Mouse (Mus musculus) fibroblast of lung, adult 2 months (primary cell): ENCODE results near the gene Mcm6.

ENCODE experiments used
- DNase-seq: peaks from one replicate; pipeline ENCODE4 v3.0.0-alpha.2; 2011; ENCODE audit warnings: low read depth

Gene Mcm6

DNA sequence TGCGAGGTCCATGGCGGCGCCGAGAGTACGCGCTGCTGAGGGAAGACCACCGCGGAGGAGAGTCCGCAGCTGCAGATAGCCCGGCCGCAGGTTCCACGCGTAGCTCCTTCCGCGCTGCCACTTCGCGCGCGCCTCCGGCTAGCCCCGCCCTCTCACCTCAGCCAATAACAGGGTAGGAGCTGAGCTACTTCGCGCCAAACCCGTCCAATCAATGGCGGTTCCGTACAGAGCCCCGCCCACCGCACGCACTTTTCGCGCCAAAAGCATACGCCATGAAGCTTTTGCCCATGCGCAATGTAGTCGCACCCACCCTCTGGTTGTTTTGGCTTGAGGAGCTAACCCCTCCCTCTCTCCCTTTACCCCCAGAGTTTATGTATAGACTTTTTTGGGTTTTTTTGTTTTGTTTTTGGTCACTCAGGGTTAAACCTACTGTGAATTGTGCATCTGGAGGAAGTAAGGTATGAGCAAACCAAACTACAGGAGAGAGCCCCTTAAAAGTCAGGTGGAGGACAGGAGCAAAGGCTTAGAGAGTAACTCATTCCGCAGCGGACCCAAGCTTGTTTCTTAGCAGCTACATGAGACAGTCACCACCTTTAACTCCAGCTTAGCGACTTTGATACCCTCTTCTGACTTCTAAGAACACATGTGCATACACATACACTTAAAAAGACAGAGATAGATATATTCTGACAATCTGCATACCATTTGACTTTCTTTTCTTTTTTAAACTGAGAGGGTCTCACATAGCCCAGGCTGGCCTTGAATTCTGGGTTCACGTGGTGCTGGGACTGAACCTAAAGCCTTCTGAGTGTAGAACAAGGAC is at the start of gene Mcm6:
TSS of gene Mcm6 (minus strand) at position 111 of the 823 bp plus-strand sequence.
- peak; percentile 68 for DNase-seq

DNA sequence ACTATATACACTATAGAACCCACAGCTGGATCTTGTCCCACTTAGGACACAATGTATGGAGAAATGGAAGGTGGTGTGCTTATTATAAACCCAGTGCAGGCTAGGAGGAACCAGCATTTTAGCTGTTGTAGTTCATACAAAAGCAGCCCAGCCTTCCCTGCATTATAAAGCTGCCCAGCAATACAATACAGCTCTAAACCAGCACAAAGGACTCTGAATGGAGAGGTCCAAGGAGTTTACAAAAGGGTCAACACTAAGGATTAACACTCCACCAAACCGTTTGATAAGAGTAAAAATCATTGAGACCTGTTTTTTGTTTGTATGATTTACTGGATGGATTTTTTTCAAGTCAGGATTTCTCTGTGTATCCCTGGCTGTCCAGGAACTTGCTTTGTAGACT is 47.4 kb upstream of the Mcm6 start:
- no peak for DNase-seq

DNA sequence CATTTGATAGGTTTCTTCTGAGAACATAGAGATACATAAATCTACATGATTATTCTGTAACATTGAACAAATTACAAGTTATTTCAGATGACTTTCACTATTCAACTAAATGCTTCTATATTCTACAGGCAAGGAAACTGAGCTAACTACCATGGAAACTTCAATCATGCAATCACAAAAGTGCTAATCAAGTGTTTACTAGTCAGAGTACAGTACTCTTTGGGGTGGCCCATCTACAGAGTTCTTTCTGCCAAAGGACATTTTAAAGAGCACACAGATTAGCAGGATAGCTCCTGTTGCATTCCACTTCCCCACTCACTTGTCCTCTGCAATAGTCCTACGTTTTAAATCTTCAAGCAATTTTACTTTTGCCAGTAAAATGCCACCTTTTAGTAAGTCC is 46.2 kb upstream of the Mcm6 start:
- no peak for DNase-seq

DNA sequence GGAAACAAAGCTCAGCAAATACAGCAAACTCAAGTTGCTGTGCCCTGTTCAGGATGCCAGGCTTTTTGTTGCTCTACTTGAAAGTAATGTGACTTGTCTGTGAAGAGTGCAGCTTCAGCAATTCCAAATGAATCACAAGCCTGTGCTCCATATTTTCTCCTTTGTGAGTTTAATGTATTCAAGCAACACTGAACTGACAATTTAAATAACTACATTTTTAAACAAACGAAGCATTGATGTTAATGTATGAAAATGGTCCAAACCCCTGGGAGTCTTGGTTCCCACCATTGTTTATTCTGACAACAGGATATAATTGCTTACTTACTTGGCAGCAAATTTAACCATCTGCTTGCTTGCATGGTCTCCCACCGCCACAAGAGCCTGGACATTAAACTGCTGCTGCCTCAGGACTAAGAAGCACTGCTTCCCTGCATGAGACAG is 45.6 kb upstream of the Mcm6 start:
- no peak for DNase-seq

DNA sequence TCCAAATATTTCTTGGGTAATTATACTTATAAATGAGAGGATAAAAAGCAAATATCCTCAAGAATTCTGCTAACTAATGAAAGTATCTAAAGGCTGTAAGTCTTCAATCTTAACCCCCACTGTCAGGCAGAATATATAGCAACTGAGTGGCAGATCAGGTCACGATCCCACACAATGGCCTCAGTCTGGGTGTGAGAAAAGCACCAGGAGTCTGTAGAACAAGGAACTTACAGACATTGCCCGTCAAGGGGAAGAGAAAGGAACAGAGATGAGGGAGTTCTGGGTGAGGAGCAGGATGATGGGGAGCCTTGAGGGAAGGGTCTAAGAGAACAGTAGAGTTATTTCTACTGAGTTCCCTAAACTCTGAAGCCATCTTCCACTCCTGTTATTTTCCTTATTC is 41.5 kb upstream of the Mcm6 start:
- DNase-seq = no peak

DNA sequence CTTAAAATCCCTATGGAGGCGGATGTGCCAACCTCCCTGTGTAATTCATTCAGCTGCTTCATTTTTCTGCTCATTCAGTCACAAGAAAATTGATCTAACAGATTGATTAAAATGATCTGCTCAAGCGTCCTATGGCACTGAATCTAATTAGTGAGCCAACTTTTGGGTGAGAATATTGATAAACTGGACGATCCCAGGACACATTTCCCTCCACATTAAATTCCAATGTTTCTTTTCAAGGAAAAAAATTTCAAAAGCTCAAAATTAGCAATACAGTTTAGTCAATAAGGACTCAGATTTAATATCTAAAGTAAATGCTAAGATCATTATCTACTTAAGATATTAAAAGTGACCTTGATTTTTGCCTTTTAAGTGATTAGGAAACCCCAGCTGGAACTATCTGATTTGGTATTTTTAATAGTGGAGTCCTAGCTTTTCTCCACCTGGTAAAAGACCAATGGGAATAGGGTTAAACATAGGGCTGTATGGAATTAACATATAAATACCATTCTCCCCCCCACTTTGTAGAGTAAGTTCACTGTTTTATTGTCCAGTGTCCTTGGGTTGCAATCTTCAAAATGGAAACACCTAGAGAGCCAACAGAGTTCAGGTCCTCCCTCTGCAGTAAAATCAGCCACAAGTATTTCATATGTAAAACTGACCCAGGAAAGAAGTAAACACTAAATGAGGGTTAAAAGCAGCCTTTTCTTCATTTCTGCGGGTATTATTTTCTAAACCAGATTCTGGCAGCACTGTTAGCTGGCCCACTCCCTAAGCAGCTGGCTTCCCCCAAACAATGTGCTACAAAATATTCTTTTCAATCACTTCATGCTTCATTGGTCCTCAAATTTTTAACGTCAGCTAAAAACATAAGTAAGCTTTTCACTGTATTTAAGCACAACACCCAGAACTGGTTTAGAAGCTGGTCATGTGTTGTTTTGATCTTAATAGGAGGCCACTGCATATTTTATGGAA is 40.8 kb upstream of the Mcm6 start:
- no peak for DNase-seq

DNA sequence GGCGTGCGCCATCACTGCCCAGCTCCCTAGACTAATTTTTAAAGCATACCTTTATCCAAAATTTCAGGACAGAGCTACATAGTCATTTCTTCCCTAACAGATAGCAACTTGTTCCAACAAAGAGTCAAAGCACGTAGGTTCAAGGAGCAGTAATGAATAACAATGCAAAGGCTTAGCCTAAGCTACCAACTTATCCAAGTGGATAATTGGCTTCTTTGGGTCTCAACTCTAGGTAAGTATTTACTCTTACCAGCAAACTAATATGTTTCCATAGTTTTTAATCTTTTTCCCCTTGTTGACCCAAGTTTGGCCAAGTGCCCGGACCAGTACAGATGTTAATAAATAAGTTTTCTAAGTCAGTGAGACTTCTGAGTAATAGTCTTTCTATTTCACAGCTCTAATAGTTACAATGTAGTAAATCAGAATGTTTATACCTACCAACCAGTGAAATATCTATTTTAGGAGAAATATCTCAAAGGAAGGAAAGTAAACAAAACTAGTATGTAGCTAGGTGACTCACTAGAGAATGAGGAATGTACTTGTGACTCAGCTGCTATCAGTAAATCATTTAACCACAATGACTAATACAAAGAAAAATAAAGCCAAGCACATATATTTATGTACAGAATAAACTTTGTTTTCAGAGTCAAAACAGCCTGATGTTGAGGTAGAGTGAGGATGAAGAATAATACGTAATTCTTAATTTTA is 39.4 kb upstream of the Mcm6 start:
- peak; percentile 42 for DNase-seq

DNA sequence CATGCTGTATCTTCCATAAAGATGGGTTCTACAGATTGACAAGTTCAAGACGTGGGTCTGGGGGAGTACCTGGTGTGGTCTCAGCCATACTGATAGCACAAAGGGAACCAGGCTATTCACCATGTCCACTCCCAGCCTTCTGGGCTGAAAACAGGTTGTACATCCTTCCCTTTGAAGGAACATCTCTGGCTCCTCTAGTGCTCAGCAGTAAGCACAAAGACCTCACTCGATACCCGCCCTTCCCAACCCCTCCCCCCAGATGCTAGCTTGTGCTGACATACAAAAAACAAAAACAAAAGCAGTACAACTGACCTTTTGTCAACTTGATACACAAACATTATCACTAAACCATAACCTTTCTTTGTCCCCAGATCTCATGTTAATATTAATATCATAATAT is 35.2 kb upstream of the Mcm6 start:
- DNase-seq = no peak

DNA sequence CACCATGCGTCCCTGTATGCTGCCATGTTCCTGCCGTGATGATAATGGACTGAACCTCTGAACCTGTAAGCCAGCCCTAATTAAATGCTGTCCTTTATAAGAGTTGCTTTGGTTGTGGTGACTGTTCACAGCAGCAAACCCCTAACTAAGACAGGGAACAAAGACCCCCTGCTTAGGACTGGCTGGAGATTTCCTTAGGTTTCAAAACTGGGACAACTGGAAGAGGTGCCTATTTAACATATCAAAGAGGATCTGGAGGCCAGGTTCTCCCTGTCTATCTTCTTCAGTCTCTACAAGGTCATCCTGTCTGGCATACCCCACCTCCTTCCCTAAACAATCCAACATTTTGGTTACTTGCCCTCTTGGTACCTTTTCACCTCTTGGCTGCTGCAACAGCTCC is 32.9 kb upstream of the Mcm6 start:
- no peak for DNase-seq

DNA sequence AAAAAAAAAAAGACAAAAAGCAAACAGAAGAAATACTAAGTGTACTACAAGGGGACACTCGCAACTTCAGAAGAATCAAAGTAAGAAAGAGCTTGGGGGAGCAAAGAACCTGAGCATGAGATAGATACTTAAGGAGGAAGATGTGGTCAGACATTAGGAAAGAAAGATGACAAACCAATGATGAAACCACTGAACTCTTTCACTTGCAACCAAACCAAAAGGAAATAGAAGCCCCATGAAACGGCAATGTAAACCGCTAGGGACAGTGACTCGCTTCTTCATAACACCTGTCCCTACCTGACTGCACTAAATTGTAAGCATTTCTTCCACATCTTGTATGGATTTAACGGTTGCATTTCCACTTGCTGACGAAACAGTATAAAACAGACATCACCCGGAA is 27.0 kb upstream of the Mcm6 start:
- DNase-seq = no peak

DNA sequence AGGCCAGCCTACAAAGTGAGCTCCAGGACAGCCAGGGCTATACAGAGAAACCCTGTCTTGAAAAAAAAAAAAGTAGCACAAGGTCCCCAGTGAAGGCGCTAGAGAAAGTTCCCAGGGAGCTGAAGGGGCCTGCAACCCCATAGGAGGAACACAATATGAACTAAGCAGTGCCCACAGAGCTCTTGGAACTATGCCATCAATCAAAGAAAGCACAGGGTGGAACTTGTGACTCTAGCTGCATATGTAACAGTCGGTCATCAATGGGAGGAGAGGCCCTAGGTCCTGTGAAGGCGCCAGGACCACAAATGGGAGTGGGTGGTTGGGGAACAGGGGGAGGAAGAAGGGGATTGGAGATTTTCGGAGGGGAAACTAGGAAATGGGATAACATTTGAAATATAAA is 17.4 kb upstream of the Mcm6 start:
- no peak for DNase-seq

DNA sequence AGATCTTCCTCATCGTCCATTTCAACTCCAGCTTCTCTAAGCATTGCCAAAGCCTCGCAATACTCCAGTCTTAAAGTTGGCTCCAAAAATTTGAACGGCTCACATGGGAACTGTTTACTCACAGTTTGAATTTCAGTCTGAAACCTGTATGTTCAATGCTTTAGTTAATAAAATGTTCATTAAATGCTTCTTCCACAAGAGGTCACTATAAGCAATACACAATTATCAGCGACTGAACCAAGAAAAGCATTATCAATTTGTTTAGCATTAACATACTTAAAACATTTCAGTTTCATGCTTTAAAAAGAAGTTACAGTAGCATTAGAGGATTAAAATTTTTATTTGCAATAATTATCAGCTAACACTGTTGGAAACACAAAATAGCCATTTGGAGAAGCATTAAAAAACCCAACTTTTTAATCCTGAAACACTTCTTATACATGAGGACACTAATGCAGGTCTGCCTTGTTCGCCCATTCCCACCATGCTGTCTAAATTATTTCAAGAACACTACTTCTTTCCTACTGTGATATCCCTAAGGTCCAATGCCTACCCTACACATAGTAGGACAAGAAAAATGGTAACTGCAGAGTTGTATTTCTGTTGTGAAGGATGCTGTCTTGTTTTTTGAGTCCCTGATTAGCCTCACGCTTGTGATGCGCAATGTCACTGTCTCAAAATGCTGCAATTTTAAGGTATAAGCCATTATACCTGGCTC is 12.8 kb upstream of the Mcm6 start:
- no peak for DNase-seq

DNA sequence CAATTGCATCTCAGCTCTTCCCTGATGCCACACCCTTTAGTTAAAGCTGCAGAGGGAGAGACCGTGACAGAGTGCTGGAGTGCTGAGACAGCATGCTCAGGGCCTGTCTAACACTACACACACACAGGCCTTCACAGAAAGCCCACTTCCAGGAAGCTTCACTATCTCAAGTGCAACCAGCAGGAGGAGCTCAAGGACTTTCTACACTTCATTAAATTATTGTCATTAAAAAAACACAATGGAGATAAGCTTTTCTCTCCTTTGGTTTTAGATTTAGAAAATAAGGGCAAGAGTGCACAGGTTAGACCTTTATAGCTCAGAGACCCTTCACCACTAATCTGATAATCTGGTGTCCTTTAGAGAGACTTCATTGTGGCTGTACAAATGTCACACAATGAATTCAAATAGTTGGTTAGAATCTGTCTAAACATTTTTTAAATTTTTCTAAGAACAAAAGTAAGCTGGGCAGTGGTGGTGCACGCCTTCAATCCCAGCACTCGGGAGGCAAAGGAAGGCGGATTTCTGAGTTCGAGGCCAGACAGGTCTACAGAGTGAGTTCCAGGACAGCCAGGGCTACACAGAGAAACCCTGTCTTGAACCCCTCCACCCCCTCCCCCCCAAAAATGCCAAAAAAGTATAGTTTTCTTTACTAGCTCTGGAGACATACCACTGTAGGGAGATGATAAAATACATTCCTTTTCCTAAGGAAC is 9.4 kb upstream of the Mcm6 start:
- DNase-seq = no peak

DNA sequence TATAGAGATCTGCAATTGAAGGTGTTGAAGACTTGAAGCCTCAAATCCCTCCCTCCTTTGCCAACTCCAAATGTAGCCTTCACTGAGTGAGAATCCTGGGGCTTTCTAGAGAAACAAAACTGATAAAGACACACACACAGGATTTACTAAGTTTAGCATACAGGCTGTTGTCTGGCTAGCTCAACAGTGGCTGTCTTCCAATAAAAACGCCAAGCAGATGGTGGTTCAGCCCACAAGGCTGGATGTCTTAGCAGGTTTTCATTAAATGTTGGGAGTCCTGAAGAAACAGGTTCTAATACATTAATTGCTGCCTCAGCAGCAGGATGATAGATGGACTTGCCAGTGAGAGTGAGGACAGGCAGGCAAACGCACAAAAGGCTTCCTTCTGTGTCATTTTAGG is 1.1 kb upstream of the Mcm6 start:
- no peak for DNase-seq

DNA sequence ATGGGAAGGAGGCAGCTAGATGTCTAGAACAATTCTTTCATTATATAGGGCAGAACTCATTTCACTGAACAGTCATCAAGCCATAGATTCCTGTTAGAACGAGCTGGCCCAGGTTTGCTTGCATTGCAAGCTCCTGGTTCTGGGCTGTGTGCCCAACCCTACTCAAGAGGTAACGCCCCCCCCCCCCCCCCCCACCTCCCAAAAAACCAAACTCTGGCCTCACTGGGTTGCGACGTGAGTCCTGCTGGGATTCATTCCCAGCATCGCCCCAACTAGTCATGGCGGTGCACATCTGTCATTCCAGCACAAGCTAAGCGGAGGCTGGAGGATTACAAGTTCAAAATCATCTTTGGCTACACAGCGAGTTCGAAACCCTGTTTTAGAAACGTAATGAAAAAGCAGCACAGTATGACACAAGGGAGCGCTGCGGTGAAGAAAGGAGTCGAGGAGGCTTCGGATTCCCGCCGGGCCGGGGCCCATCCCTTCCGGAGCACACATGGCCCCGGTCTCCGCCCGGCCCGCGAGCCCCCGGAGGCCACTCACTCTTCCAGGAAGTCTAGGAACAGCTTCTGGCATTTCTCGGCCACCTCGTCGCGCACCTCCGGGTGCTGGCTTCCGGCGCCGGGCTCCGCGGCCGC is 429 bp downstream of the Mcm6 start:
- no peak for DNase-seq

DNA sequence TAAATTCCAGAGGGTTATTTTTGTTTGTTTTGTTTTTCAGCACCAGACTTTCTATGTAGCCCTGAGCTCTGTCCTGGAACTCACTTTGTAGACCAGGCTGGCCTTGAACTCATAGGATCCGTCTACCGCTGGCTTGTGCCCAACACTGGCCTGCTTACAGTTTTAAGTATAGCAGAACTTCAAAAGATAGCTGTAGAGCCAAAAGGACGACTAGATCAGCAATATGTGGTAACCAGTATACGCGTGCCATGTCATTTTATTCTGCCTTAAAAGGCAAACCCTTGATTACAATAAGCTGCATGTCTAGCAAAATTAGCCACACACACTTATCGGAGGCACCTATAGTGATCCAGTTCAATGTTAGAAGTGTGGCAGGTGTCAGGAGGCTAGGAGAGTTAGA is 1.2 kb downstream of the Mcm6 start:
- no peak for DNase-seq

DNA sequence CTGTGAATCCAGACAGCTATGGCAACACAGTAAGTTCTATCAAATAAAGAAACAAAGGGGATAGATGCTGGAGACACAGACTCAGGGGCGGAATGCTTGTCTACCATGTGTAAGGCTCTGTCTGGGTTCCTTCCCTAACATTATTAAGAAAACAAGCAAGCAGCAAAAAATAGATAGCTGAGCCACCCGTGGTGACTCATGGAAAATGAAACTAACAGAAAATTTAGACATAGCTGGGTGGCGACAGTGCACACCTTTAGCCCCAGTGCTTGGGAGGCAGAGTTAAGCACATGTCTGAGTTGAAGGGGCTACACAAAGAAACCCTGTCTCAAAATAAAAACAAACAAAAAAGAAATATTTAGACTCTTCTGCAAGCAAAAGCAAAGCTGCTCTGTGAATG is 2.0 kb downstream of the Mcm6 start:
- DNase-seq = no peak

DNA sequence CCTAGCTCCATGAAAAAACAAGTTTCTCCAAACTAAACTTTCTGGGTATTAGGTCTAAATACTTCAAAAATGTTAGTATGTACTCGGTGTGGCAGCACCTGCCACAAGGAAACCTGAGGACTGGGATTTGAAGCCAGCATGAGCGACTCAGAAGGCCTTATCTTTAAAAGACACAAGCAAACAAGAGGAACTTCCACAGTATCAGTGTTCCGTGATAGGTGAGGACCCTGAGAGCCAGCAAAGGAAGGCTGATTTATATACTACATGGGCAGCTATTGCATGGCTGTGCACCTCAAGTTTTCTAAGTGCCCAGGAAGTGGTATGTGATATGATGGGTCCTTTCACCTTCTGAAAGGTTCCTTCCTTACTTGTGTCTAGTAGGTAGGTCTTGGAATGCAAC is 6.4 kb downstream of the Mcm6 start:
- DNase-seq = no peak

DNA sequence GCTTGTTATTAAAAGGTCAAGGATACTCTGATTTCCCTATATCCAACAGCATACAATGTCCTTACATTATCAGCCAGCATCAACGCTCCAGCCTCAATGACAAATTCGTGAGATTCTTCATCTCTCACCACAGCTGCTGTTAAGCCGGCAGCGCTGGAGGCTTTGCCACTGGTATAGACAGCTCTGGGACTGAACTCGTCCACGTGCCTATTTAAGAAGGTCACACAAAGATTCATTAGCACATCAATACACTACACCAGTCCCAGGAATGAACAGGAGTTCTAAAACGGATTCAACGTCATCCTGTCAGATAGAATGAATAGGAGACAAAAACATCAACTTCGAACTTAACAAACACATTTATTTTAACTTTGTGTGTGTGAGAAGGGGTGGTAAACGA is 15.2 kb downstream of the Mcm6 start:
- no peak for DNase-seq

DNA sequence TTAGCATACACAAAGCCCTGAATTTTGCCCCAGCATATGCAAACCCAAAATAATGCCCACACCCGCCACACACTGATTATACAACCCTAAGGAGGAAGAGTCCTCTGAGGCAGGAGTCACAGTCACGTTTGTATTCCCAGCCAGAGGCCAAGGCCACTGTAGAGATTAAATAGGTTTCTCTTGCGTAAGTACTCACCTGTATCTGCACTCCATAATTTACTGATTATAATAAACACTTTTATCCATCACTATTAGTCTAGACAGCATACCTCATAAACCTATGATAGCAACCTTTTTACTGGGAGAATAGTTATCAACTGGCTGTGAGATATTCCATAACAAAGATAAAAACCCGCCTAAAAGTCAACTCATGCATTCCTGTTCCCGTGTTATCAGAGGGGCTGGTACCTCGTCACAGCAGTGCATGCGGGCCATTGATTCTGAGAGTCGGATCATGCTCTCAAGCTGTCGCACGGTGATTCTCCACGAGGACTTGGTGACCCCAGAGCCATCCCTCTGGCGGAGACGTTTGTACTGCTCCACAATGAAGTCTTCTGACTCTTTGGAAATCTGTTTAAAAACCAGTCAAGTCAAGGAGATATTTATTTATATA is 21.6 kb downstream of the Mcm6 start:
- no peak for DNase-seq
